Mouse (Mus musculus): ENCODE data around the gene 2310034C09Rik. TPM values are rescaled to one million over a fixed set of nuclear protein-coding genes. Genes with fewer than 3 reads are reported as not detected.
"Not testable (repeated sequence)": the region's sequence is repeated elsewhere in the genome, so short reads cannot be mapped to it uniquely, and the experiment has no call there.

The 2310034C09Rik gene
- not detected for total RNA-seq (2018; cell fraction: chromatin; rRNA removed)
- not detected for total RNA-seq (2018; cell fraction: cytosol; rRNA removed)
- total RNA-seq (2018; cell fraction: nucleus; rRNA removed): not detected
- not detected in 3 replicates for polyA plus RNA-seq (2018)

DNA sequence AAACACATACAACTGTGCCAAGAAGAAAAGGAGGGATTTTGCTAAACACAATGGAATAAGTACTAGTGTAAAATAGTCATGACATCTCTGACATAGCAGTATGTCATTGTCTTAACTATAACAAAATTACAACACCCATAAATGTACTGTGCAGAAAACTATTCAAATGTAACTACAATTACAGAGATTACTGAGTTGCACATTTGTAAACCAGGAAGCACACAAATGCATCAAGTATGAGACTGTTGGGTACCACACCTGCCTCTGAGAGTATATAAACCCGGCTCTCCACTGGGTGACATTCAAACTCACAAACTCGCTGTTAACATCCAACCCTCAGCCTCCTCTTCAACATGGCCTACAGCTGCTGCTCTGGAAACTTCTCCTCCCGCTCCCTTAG lies at the start of gene 2310034C09Rik:
2310034C09Rik (plus strand) TSS at position 301 of the 400 bp plus-strand sequence.
- H3K36me3 ChIP-seq (ENCODE audit: inconsistent target); H3K79me2 ChIP-seq (ENCODE audit: inconsistent target); H3K4me3 ChIP-seq (ENCODE audit: inconsistent target); H3K27ac ChIP-seq: not testable (repeated sequence)
- WGBS (ENCODE audit: missing documents): 60% methylated on average over 1 of the region's 3 CpGs

GRCm38 (mm10) chr16:88710757-88711156 lies 47.9 kb upstream of the 2310034C09Rik start:
- Histone ChIP-seq H3K79me2 (ENCODE audit: inconsistent target) (no peaks in the 10 kb centered on the region), H3K27ac (no peak overlapping the region), H3K36me3 (ENCODE audit: inconsistent target) (no peaks in the 10 kb centered on the region), H3K4me3 (ENCODE audit: inconsistent target) (no peak overlapping the region)
- WGBS (ENCODE audit: missing documents): 53% methylated on average over 4 of the region's 4 CpGs

- Histone ChIP-seq H3K4me3 (ENCODE audit: inconsistent target) (no peak overlapping the region), H3K79me2 (ENCODE audit: inconsistent target) (no peaks in the 10 kb centered on the region), H3K36me3 (ENCODE audit: inconsistent target) (no peaks in the 10 kb centered on the region), H3K27ac (no peak overlapping the region)
- WGBS (ENCODE audit: missing documents): 91% methylated on average over 6 of the region's 6 CpGs
Measured at GRCm38 (mm10) chr16:88711245-88711644, 47.4 kb upstream of the 2310034C09Rik start.

GRCm38 (mm10) chr16:88716549-88716948 lies 42.1 kb upstream of the 2310034C09Rik start:
- H3K4me3 ChIP-seq (ENCODE audit: inconsistent target): no peak overlapping the region
- no peaks in the 10 kb centered on the region for H3K79me2 ChIP-seq (ENCODE audit: inconsistent target)
- no peaks in the 10 kb centered on the region for H3K36me3 ChIP-seq (ENCODE audit: inconsistent target)
- H3K27ac ChIP-seq: no peak overlapping the region

- no peaks in the 10 kb centered on the region for H3K36me3 ChIP-seq (ENCODE audit: inconsistent target)
- no peak overlapping the region for H3K4me3 ChIP-seq (ENCODE audit: inconsistent target)
- H3K79me2 ChIP-seq (ENCODE audit: inconsistent target): no peaks in the 10 kb centered on the region
- 42% methylated on average over 1 of the region's 1 CpGs for WGBS (ENCODE audit: missing documents)
- H3K27ac ChIP-seq: no peak overlapping the region
Measured at GRCm38 (mm10) chr16:88720031-88720430, 38.6 kb upstream of the 2310034C09Rik start.

DNA sequence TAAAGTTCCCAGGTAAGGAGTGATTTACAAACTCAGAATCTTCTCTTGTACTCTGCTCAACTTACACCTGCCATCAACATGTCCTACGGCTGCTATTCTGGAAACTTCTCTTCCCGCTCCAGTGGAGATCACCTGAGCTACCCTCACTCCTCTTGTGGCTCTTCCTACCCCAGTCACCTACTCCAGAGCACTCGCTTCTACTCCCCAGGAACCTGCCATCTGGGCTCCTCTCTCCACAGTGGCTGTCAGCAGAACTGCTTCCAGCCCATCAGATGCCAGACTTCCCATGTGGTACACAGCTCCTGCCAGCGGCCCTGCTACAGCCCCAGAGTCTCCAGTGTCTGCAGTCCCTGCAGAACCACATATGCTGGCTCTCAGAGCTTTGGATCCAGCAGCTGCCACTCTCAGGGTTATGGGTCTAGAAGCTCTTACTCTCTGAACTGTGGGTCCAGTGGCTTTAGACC lies 29.8 kb upstream of the 2310034C09Rik start, which contains the start of gene Krtap13-1:
Krtap13-1 (plus strand) TSS at position 51 of the 464 bp plus-strand sequence.
- Histone ChIP-seq H3K4me3 (ENCODE audit: inconsistent target) (no peak within 1 kb of the TSS), H3K27ac (no peak within 1 kb of the TSS), H3K79me2 (ENCODE audit: inconsistent target) (no peaks in the 10 kb centered on the region), H3K36me3 (ENCODE audit: inconsistent target) (no peaks in the 10 kb centered on the region)
- WGBS (ENCODE audit: missing documents): 69% methylated on average over 4 of the region's 4 CpGs

GRCm38 (mm10) chr16:88735391-88735790 lies 23.3 kb upstream of the 2310034C09Rik start:
- Histone ChIP-seq H3K4me3 (ENCODE audit: inconsistent target) (no peak overlapping the region), H3K36me3 (ENCODE audit: inconsistent target) (no peaks in the 10 kb centered on the region), H3K79me2 (ENCODE audit: inconsistent target) (no peaks in the 10 kb centered on the region), H3K27ac (no peak overlapping the region)
- WGBS (ENCODE audit: missing documents): 57% methylated on average over 2 of the region's 2 CpGs

DNA sequence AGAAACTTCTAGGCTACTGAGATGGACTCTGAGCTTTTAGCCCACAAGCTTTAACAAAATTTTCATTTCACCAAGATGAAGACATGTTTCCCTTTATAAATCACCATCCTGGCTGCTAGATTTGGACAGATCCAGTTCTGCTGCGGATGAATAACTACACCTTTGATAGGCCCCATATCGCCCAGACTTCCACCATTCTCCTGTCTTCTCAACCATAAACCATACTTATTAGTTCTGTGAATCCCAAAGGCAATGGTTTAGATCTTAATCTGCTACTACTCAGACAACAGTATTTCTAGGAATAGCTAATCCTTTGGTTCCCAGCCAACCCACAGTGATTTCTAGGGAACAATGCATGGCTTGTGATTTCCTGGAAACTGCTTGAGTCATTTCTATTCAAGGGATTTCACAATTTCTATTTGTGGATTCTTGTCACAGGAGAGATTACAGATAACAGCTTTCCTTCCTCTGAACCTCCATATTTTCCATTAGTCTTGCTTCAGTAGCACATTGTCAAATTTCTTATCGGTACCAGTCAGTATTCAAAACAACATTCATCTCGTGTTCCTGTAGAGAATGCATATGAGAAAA lies 13.8 kb upstream of the 2310034C09Rik start:
- whole genome bisulfite sequencing (ENCODE audit: missing documents): 51% methylated on average over 4 of the region's 4 CpGs
- Histone ChIP-seq H3K4me3 (ENCODE audit: inconsistent target) (no peak overlapping the region), H3K36me3 (ENCODE audit: inconsistent target) (no peaks in the 10 kb centered on the region), H3K79me2 (ENCODE audit: inconsistent target) (no peaks in the 10 kb centered on the region), H3K27ac (no peak overlapping the region)

DNA sequence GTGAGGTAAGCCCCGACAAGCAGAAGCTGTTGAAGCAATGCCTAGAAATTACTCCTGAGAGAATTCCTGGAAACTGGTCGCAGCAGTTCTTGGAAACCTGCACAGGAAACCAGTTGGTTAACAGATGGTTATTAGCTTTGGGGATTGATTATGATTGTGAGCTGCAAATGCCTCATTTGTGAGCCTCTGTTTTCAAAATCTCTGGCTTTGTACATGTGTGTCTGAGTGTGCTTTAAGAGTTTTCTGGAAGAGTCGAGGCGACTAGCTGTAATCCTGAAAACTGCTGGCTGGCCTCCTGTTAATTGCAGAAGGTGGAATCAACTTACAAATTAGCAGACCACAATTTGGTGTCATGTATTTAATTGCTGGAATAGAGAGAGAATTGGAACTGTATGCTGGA lies 10.7 kb upstream of the 2310034C09Rik start:
- no peaks in the 10 kb centered on the region for H3K36me3 ChIP-seq (ENCODE audit: inconsistent target)
- 46% methylated on average over 4 of the region's 4 CpGs for WGBS (ENCODE audit: missing documents)
- no peak overlapping the region for H3K4me3 ChIP-seq (ENCODE audit: inconsistent target)
- no peak overlapping the region for H3K27ac ChIP-seq
- H3K79me2 ChIP-seq (ENCODE audit: inconsistent target): no peaks in the 10 kb centered on the region

DNA sequence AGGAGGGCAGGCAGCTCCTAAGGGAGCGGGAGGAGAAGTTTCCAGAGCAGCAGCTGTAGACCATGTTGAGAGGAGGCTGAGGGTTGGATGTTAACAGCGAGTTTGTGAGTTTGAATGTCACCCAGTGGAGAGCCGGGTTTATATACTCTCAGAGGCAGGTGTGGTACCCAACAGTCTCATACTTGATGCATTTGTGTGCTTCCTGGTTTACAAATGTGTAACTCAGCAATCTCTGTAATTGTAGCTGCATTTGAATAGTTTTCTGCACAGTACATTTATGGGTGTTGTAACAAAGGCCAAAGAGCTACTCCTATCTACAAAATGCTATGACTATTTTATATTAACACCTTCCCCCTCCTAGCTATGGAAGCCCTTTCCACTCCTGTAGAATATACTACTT lies 7.1 kb upstream of the 2310034C09Rik start, which contains the start of gene Krtap13:
Krtap13 (minus strand) TSS at position 101 of the 400 bp plus-strand sequence.
- 78% methylated on average over 2 of the region's 3 CpGs for WGBS (ENCODE audit: missing documents)
- not testable (repeated sequence) for H3K79me2 ChIP-seq (ENCODE audit: inconsistent target); H3K27ac ChIP-seq; H3K4me3 ChIP-seq (ENCODE audit: inconsistent target); H3K36me3 ChIP-seq (ENCODE audit: inconsistent target)

- WGBS (ENCODE audit: missing documents): 77% methylated on average over 2 of the region's 2 CpGs
- Histone ChIP-seq H3K4me3 (ENCODE audit: inconsistent target) (no peak within 1 kb of the TSS), H3K79me2 (ENCODE audit: inconsistent target) (no peaks in the 10 kb centered on the region), H3K27ac (no peak within 1 kb of the TSS), H3K36me3 (ENCODE audit: inconsistent target) (no peaks in the 10 kb centered on the region)
Measured at GRCm38 (mm10) chr16:88774106-88774505, 15.5 kb downstream of the 2310034C09Rik start, which contains the start of gene 2310057N15Rik. TSS of gene 2310057N15Rik (minus strand) at chr16:88774206.

- no peaks in the 10 kb centered on the region for H3K36me3 ChIP-seq (ENCODE audit: inconsistent target)
- no peaks in the 10 kb centered on the region for H3K79me2 ChIP-seq (ENCODE audit: inconsistent target)
- 100% methylated on average over 3 of the region's 6 CpGs for WGBS (ENCODE audit: missing documents)
- no peak within 1 kb of the TSS for H3K4me3 ChIP-seq (ENCODE audit: inconsistent target)
- no peak within 1 kb of the TSS for H3K27ac ChIP-seq
Measured at GRCm38 (mm10) chr16:88777596-88777995, 18.9 kb downstream of the 2310034C09Rik start, which contains the start of gene Gm5965. TSS of gene Gm5965 (plus strand) at chr16:88777896.

DNA sequence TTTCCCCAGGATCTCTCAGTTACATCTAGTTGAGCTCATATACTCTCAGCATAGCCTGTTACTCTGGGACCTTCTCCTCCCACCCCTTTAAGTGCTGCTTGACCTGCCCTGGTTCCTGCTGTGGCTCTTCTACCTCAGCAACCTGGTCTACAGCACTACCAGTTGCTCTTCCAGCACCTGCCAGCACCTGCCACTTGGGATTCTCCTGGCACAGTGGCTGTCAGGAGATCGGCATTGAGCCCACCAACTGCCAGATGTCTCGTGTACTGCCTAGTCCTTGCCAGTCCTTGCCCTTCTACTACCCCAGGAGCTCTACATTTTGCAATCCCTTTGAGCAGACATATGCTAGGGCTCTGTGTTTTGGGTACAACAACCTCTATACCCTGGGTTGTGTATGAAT lies 28.1 kb downstream of the 2310034C09Rik start:
- Histone ChIP-seq H3K36me3 (ENCODE audit: inconsistent target) (no peaks in the 10 kb centered on the region), H3K27ac (no peak overlapping the region), H3K4me3 (ENCODE audit: inconsistent target) (no peak overlapping the region), H3K79me2 (ENCODE audit: inconsistent target) (no peaks in the 10 kb centered on the region)
- WGBS (ENCODE audit: missing documents): 75% methylated on average over 2 of the region's 2 CpGs
